Mouse (Mus musculus) retina, embryonic 14.5 days (tissue): Measurements from ENCODE around the gene Sstr3.

ENCODE experiments used
- DNase-seq: peaks from one replicate; pipeline ENCODE4 v3.0.0-alpha.2; 2015; ENCODE audit warnings: low spot score

Gene Sstr3

DNA sequence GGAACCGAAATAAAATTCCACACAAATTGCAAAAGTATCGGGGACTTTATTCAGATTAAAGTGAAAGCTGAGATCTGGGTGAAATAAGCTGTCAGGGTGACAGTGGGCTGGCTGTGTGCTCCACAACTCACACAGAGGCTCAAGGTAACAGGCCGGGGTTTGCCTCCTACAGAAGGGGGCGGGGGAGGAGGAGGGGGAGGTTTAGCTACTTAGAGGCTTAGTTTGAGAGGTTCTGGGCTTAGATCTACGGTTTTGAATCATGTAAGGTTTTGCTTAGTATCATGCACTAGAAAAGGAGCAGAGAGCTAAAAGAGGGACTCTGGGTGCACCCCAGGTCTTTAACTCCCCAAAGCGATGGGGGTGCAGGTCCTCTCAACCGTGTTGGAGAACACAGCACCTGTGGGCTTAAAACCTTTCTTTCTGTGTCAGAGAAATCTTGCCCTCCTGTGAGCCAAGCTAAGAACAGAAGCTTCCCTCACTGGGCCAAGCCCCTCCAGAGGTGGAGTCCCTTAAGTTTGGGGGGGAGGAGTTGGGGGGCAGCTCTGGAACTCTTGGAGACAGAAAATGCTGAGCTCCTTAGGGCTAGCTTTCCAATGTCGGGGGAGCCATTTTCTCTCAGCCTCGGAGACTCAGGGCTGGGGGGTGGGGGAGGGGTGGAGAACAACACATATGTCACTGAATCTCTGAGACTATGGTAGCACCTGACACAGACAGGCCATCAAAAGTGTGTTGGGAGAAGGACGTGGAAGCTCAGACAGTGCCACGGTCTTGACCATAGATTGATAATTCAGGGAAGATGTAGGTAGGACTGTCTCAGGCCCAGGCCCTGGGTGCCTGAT is 14.9 kb upstream of the Sstr3 start:
- DNase-seq = no peak

DNA sequence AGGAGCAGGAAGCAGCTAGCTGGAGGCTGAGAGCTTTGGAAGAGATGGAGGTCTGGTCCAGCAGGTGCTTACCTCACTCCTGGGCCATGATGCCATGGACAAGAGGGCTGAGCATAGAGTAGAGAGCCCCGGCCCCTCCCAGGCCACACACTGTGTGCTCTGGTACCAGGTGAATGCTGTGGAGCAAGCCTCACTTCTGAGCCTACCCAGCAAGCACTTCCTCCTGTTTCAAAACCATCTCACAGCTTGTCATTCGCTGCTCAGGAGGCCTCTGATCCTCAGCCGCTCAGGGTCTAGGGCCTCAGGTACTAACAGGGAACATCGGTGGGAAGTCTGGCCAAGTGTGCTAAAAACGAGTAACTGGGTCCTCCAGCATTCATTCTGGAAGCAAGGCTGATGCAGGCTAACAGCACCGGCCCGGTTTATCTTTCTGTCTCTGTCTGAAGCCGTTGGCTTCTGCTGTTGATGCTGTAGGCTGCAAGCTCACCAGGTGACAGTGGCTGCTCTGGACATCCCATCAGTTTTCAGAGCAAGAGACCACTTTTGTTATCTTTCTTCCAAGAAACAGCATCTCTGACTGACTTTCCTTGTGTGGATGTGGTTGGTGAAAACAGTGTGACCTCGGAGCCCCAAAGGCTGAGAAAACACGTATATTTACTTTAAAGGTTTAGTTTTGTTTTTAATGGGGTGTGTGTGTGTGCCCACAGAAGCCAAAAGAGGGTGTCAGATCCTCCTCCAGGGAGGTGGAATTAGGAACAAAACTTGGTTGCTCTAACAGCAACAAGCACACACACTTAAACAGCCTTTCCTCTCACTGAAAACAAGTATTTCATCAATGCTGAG is 13.4 kb upstream of the Sstr3 start:
- no peak for DNase-seq

- no peak for DNase-seq
Observed at GRCm38 (mm10) chr15:78554545-78555313, 10.2 kb upstream of the Sstr3 start.

DNA sequence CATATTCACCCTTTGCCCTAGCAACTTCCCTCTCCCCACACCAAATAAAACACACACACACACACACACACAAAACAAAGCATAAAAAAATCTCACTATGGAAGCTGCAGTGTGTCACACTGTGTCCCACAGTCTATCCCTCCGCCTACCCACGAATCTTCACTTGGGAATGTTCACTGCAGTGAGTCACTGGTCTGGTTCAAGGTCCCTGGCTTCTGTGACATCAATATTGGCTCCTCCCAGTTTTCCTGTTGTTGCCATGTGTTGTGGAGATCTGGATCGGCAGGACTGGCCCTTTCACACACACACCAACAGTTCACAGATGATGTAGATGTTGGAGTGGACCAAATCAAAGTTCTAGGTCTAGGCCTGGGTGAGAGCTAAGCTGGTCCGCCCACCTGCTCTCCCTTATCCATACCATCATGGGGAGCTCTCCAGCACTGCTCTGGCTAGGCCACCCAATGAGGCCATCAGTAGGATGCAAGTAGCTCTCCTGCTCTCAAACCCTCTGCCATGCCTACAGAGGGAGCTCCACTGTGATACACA is 4.8 kb upstream of the Sstr3 start:
- no peak for DNase-seq

GRCm38 (mm10) chr15:78548711-78549110 is 4.2 kb upstream of the Sstr3 start:
- DNase-seq = no peak

DNA sequence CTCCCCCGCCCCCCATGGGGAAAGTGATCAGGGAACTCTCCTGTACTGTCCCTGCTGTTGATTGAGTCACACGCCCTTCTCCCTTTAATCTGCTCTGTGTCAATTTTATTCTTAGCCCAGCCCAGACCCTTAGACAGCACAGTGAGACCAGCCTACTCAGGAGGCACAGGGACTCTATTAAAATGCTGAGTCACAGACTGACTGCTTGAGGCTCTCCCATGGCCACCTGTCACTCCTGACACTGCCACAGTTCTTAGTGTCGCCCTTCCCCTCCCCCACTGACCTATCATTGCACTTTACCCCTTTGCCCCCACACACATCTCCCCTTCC is 3.8 kb upstream of the Sstr3 start:
- peak; percentile 13 for DNase-seq

- DNase-seq = no peak
Observed at GRCm38 (mm10) chr15:78547415-78548335, 3.2 kb upstream of the Sstr3 start.

- DNase-seq = no peak
Observed at GRCm38 (mm10) chr15:78546060-78546459, 1.6 kb upstream of the Sstr3 start.

DNA sequence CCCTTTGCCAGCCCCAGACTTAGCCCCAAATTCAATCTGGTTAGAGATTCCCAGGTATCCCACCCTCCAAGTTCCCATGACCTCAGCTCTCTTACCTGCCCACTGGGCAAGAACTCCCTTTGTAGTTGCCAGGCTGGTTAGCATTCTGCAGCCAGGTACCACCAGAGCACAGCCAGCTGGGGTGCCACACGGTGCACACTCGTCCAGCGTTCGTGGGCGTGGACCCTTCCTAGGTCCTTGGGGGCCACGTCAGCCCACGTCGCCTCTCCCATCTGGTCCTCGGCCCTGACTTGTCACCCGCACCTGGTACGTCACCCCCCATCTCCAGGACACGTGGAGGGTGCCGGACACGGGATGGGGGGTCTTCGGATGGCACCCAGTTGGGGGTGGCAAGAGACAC is 444 bp downstream of the Sstr3 start:
- DNase-seq = no peak

GRCm38 (mm10) chr15:78542767-78543303 is 1.6 kb downstream of the Sstr3 start:
- DNase-seq = no peak

- DNase-seq = no peak
Observed at GRCm38 (mm10) chr15:78542098-78542766, 2.3 kb downstream of the Sstr3 start.

- no peak for DNase-seq
Observed at GRCm38 (mm10) chr15:78541606-78542005, 2.9 kb downstream of the Sstr3 start.

DNA sequence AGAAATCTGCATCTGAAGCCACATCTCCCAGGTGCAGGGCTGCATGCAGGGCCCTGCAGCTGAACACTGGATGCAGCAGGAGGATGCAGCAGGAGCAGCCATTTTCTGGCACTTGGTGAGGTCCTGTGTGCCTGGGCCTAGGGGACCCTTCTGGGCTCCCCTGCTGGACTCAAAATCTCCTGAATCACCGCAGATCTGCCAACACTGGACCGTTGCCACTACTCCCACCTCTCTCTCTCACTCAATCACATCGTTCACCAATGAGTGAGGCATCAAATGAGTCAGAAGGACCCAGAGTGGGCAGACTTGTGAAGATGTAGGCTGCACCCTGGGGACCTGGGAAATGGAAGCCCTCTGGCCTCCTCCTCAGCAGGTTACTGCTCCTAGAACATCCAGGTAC is 3.4 kb downstream of the Sstr3 start:
- no peak for DNase-seq

DNA sequence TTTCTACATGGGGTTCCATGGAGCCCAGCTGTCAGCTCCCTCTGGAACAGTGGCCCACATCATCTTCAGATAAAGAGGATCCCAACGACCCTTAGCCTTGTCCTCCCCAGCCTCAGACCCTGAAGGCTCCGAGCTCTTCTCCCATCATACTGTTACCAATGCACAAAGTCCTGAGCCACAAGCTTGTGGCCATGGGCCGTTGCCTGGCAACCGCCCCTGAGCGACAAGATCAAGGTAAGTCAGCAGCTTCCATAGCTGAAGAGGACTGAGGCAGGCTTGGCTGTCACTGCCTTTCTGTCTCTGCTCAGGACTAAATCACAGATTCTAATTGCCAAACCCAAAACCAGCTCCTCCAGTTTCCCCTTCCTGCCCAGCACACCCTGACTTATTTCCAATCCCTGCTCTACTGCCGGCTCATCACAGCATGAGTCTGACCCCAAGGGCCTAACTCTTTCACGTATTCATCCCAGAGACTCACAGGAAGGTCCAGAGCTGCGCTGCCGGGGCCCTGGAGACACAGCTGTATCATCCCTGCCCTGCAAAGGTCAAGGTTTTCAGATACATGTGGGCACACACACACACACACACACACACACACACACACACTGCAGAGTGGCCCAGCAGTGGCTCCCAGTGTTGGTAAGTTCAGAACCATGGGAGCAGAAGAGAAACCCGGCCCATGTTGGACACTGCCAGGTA is 8.6 kb downstream of the Sstr3 start:
- no peak for DNase-seq

GRCm38 (mm10) chr15:78533346-78533835 is 11.1 kb downstream of the Sstr3 start:
- no peak for DNase-seq

GRCm38 (mm10) chr15:78532566-78533345 is 11.7 kb downstream of the Sstr3 start:
- no peak for DNase-seq

DNA sequence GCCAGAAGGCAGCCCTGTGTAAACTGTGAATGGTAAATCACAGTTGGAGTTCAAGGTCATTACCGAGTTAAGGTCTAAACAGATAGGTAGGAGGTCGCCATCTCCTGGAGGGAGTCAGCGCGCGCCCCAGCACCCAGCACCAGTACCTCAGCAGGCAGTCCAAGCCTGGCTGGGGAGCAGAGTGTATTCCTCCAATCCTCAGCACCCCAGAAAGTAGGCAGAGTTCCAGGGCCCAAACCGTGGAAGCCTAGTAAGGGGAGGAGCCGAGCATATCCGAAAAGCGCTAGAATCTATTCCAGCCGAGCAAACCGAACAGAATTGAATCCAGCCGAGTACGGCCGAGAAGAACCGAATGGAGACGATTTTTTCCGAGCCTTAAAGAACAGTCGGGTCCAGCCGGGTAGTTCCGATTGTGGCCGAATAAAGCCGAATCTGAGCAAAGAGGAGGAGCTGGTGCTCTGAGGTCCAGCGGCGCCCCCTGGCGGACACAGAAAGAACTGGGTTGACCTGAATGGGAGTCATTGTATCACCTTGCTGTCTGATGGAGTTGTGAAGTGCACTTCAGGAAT is 12.5 kb downstream of the Sstr3 start:
- peak; percentile 99 for DNase-seq

DNA sequence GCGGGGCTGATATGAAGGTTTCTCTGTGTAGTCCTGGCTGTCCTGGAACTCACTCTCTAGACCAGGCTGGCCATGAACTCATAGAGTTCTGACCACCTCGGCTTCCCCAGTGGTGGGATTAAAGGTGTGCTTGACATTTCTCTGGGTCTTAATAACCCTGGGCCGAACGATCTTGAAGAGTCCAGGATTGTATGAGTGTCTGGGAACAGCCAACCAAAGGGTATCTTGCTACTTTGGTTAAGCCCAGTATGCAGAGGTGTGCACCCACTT is 13.1 kb downstream of the Sstr3 start:
- no peak for DNase-seq
